Mouse (Mus musculus) CH12.LX (cell line): ENCODE data around the gene Bsn. TPM values are rescaled to one million over a fixed set of nuclear protein-coding genes. Genes with fewer than 3 reads are reported as not detected.

Source experiments
- DNase-seq: peaks from one replicate; pipeline ENCODE4 v3.0.0-alpha.2; 2013; ENCODE audit errors: extremely low read depth
- H3K27ac ChIP-seq: 2 replicates; pipeline ENCODE4 v1.5.1; 2012; ENCODE audit warnings: low read depth, mild to moderate bottlenecking, control low read depth, moderate library complexity; ENCODE audit not compliant: insufficient read depth
- H3K27me3 ChIP-seq: replicated peaks from 2 replicates; pipeline ENCODE3; 2012; ENCODE audit warnings: inconsistent platforms
- H3K36me3 ChIP-seq, 2 experiments: replicated peaks in 1 of 2; 2 replicates each; pipeline versions ENCODE3 to v1.6.1; 2012; ENCODE audit warnings: inconsistent platforms in 1 of 2, low read length in 1 of 2, mild to moderate bottlenecking in 1 of 2, mixed read lengths in 1 of 2, moderate library complexity in 1 of 2; ENCODE audit not compliant: control insufficient read depth in 1 of 2, insufficient read depth in 1 of 2
- H3K4me1 ChIP-seq, 2 experiments: 2 replicates each; pipeline ENCODE4 v1.6.1; 2012; ENCODE audit warnings: inconsistent platforms in 1 of 2, moderate library complexity in 1 of 2; ENCODE audit not compliant: insufficient read depth in 2 of 2, control insufficient read depth in 1 of 2
- H3K4me2 ChIP-seq: 2 replicates; pipeline ENCODE4 v1.6.1; 2012; ENCODE audit warnings: low read depth, mild to moderate bottlenecking, control low read depth; ENCODE audit not compliant: poor library complexity, insufficient read depth, severe bottlenecking
- H3K4me3 ChIP-seq, 3 experiments: fragments of 150-350 bp in 1 of 3; sonication (generic) in 1 of 3; replicated peaks in 1 of 3; 2 replicates each; pipeline versions ENCODE3 to v1.5.1; 2011 to 2012; ENCODE audit warnings: low read depth in 2 of 3, low read length in 2 of 3, mild to moderate bottlenecking in 2 of 3, moderate library complexity in 2 of 3, control low read depth in 1 of 3, improper control_type of control experiment in 1 of 3, inconsistent platforms in 1 of 3, mixed read lengths in 1 of 3; ENCODE audit not compliant: poor library complexity in 1 of 3
- H3K79me2 ChIP-seq: replicated peaks from 2 replicates; pipeline ENCODE4 v1.6.1; 2012; ENCODE audit warnings: mild to moderate bottlenecking, moderate library complexity; ENCODE audit not compliant: control insufficient read depth, poor library complexity, insufficient read depth, severe bottlenecking; ENCODE audit errors: extremely low read depth
- H3K9ac ChIP-seq: 2 replicates; pipeline ENCODE4 v1.6.1; 2012; ENCODE audit warnings: low read depth, mild to moderate bottlenecking, control low read depth, moderate library complexity; ENCODE audit not compliant: insufficient read depth
- H3K9me3 ChIP-seq: replicated peaks from 2 replicates; pipeline ENCODE3; 2012; ENCODE audit warnings: low read length, inconsistent platforms, mixed read lengths
- BHLHE40 ChIP-seq: IDR thresholded peaks from 2 replicates; pipeline ENCODE4 v1.6.1; 2011; ENCODE audit warnings: mild to moderate bottlenecking, low read depth, low read length, improper control_type of control experiment
- CHD1 ChIP-seq: IDR thresholded peaks from 2 replicates; pipeline ENCODE4 v1.6.1; 2012; ENCODE audit warnings: low read depth, low read length, improper control_type of control experiment, inconsistent platforms
- CHD2 ChIP-seq: IDR thresholded peaks from 2 replicates; pipeline ENCODE4 v1.6.1; 2011; ENCODE audit warnings: low read length, improper control_type of control experiment
- CTCF ChIP-seq, 2 experiments: IDR thresholded peaks in 1 of 2; conservative IDR thresholded peaks in 1 of 2; 2 replicates each; pipeline ENCODE4 v1.5.1; 2011 to 2012; ENCODE audit warnings: low read depth in 2 of 2, low read length in 2 of 2, improper control_type of control experiment in 1 of 2, inconsistent platforms in 1 of 2, mild to moderate bottlenecking in 1 of 2, moderate library complexity in 1 of 2
- E2F4 ChIP-seq: IDR thresholded peaks from 2 replicates; pipeline ENCODE4 v1.6.1; 2011; ENCODE audit warnings: low read depth, low read length, improper control_type of control experiment; ENCODE audit not compliant: insufficient replicate concordance
- ELF1 ChIP-seq: IDR thresholded peaks from 2 replicates; pipeline ENCODE4 v1.6.1; 2014; ENCODE audit warnings: low read depth, mild to moderate bottlenecking, inconsistent platforms, low read length, improper control_type of control experiment
- EP300 ChIP-seq: IDR thresholded peaks from 2 replicates; pipeline ENCODE4 v1.6.1; 2011; ENCODE audit warnings: low read length, improper control_type of control experiment
- ETS1 ChIP-seq: conservative IDR thresholded peaks from 2 replicates; pipeline ENCODE4 v1.6.1; 2012; ENCODE audit warnings: low read depth, mild to moderate bottlenecking, inconsistent platforms, low read length, improper control_type of control experiment, moderate library complexity
- GABPA ChIP-seq: IDR thresholded peaks from 2 replicates; pipeline ENCODE4 v1.6.1; 2012; ENCODE audit warnings: low read depth, low read length, improper control_type of control experiment, inconsistent platforms; ENCODE audit not compliant: insufficient replicate concordance
- HCFC1 ChIP-seq: IDR thresholded peaks from 2 replicates; pipeline ENCODE4 v1.6.1; 2012; ENCODE audit warnings: low read depth, mild to moderate bottlenecking, inconsistent platforms, low read length, improper control_type of control experiment
- IRF4 ChIP-seq: IDR thresholded peaks from 2 replicates; pipeline ENCODE4 v1.6.1; 2014; ENCODE audit warnings: low read depth, mild to moderate bottlenecking, inconsistent platforms, low read length, improper control_type of control experiment
- JUN ChIP-seq: IDR thresholded peaks from 2 replicates; pipeline ENCODE4 v1.6.1; 2011; ENCODE audit warnings: low read depth, mild to moderate bottlenecking, low read length, improper control_type of control experiment, moderate library complexity; ENCODE audit not compliant: insufficient read depth
- JUND ChIP-seq: conservative IDR thresholded peaks from 2 replicates; pipeline ENCODE4 v1.6.1; 2011; ENCODE audit warnings: low read depth, low read length, improper control_type of control experiment
- KAT2A ChIP-seq: IDR thresholded peaks from 2 replicates; pipeline ENCODE4 v1.6.1; 2012; ENCODE audit warnings: low read length, improper control_type of control experiment, inconsistent platforms; ENCODE audit not compliant: insufficient replicate concordance
- MAFK ChIP-seq: IDR thresholded peaks from 2 replicates; pipeline ENCODE4 v1.6.1; 2011; ENCODE audit warnings: low read length, improper control_type of control experiment; ENCODE audit not compliant: insufficient replicate concordance
- MAX ChIP-seq: IDR thresholded peaks from 2 replicates; pipeline ENCODE4 v1.6.1; 2011; ENCODE audit warnings: low read length, improper control_type of control experiment
- MAZ ChIP-seq: IDR thresholded peaks from 2 replicates; pipeline ENCODE4 v1.6.1; 2012; ENCODE audit warnings: low read depth, mild to moderate bottlenecking, inconsistent platforms, low read length, improper control_type of control experiment, moderate library complexity
- MEF2A ChIP-seq: IDR thresholded peaks from 2 replicates; pipeline ENCODE4 v1.6.1; 2014; ENCODE audit warnings: low read depth, mild to moderate bottlenecking, inconsistent platforms, low read length, improper control_type of control experiment, borderline replicate concordance
- MXI1 ChIP-seq: IDR thresholded peaks from 2 replicates; pipeline ENCODE4 v1.6.1; 2011; ENCODE audit warnings: mild to moderate bottlenecking, low read depth, low read length, improper control_type of control experiment
- MYC ChIP-seq: IDR thresholded peaks from 2 replicates; pipeline ENCODE4 v1.6.1; 2011; ENCODE audit warnings: low read depth, mild to moderate bottlenecking, improper control_type of control experiment, low read length
- NELFE ChIP-seq: IDR thresholded peaks from 2 replicates; pipeline ENCODE4 v1.6.1; 2011; ENCODE audit warnings: low read depth, low read length, improper control_type of control experiment
- NRF1 ChIP-seq: IDR thresholded peaks from 2 replicates; pipeline ENCODE4 v1.6.1; 2014; ENCODE audit warnings: low read depth, mild to moderate bottlenecking, inconsistent platforms, low read length, improper control_type of control experiment, moderate library complexity
- PAX5 ChIP-seq: IDR thresholded peaks from 2 replicates; pipeline ENCODE4 v1.6.1; 2012; ENCODE audit warnings: low read length, inconsistent platforms, mixed read lengths
- POLR2A ChIP-seq: IDR thresholded peaks from 2 replicates; pipeline ENCODE4 v1.6.1; 2011; ENCODE audit warnings: low read depth, mild to moderate bottlenecking, improper control_type of control experiment, low read length
- POLR2AphosphoS2 ChIP-seq: IDR thresholded peaks from 2 replicates; pipeline ENCODE4 v1.6.1; 2011; ENCODE audit warnings: low read depth, low read length, improper control_type of control experiment
- RAD21 ChIP-seq: IDR thresholded peaks from 2 replicates; pipeline ENCODE4 v1.6.1; 2011; ENCODE audit warnings: low read depth, mild to moderate bottlenecking, low read length, improper control_type of control experiment, moderate library complexity
- RCOR1 ChIP-seq: conservative IDR thresholded peaks from 2 replicates; pipeline ENCODE4 v1.6.1; 2012; ENCODE audit warnings: low read depth, mild to moderate bottlenecking, inconsistent platforms, low read length, improper control_type of control experiment
- SIN3A ChIP-seq: IDR thresholded peaks from 2 replicates; pipeline ENCODE4 v1.6.1; 2012; ENCODE audit warnings: low read length, improper control_type of control experiment, inconsistent platforms
- SMC3 ChIP-seq: IDR thresholded peaks from 2 replicates; pipeline ENCODE4 v1.6.1; 2011; ENCODE audit warnings: low read depth, low read length, improper control_type of control experiment
- TBP ChIP-seq: conservative IDR thresholded peaks from 2 replicates; pipeline ENCODE4 v1.6.1; 2011; ENCODE audit warnings: low read depth, low read length, improper control_type of control experiment
- TCF12 ChIP-seq: IDR thresholded peaks from 2 replicates; pipeline ENCODE4 v1.6.1; 2014; ENCODE audit warnings: low read depth, mild to moderate bottlenecking, inconsistent platforms, low read length, improper control_type of control experiment
- UBTF ChIP-seq: IDR thresholded peaks from 2 replicates; pipeline ENCODE4 v1.6.1; 2012; ENCODE audit warnings: low read depth, mild to moderate bottlenecking, inconsistent platforms, low read length, improper control_type of control experiment, moderate library complexity
- USF1 ChIP-seq: IDR thresholded peaks from 2 replicates; pipeline ENCODE4 v1.6.1; 2014; ENCODE audit warnings: low read depth, mild to moderate bottlenecking, inconsistent platforms, low read length, improper control_type of control experiment
- USF2 ChIP-seq: conservative IDR thresholded peaks from 2 replicates; pipeline ENCODE4 v1.6.1; 2011; ENCODE audit warnings: low read depth, low read length, improper control_type of control experiment
- ZC3H11A ChIP-seq: IDR thresholded peaks from 2 replicates; pipeline ENCODE4 v1.6.1; 2012; ENCODE audit warnings: low read depth, mild to moderate bottlenecking, inconsistent platforms, low read length, improper control_type of control experiment
- ZKSCAN1 ChIP-seq: IDR thresholded peaks from 2 replicates; pipeline ENCODE4 v1.6.1; 2012; ENCODE audit warnings: low read depth, inconsistent platforms, low read length, improper control_type of control experiment, borderline replicate concordance
- ZMIZ1 ChIP-seq: IDR thresholded peaks from 2 replicates; pipeline ENCODE4 v1.6.1; 2012; ENCODE audit warnings: low read depth, mild to moderate bottlenecking, inconsistent platforms, low read length, improper control_type of control experiment
- ZNF384 ChIP-seq: IDR thresholded peaks from 2 replicates; pipeline ENCODE4 v1.6.1; 2012; ENCODE audit warnings: low read depth, low read length, improper control_type of control experiment, inconsistent platforms
- dilution Hi-C: fragments of 300-500 bp; cut with MboI; formaldehyde crosslinking; loops from 2 replicates; pipeline ENCODE4 v1.14.3; 2020; ENCODE audit warnings: low sequenced_read_pairs; ENCODE audit not compliant: extremely low pct_unique_long_range_greater_than_20kb, extremely low pct_ligation_motif_present
- in situ Hi-C: fragments of 300-500 bp; cut with MboI; formaldehyde crosslinking; loops from 3 replicates; pipeline ENCODE4 v1.14.3; 2019; ENCODE audit warnings: low sequenced_read_pairs, low pct_ligation_motif_present, low pct_unique_long_range_greater_than_20kb, mixed read lengths
- polyA plus RNA-seq: library from polyadenylated mRNA; unstranded; fragments of >175 nt; gene quantifications from 2 replicates; pipeline ENCODE4 v1.2.1, GENCODE M21; 2012; ENCODE audit warnings: low read depth; ENCODE audit not compliant: insufficient read length
- total RNA-seq, 2 experiments: library from RNA; depleted of rRNA; stranded (reverse); fragments of 300-350 nt in 1 of 2; fragments of >200 nt in 1 of 2; gene quantifications; 2 replicates each; pipeline ENCODE4 v1.2.3; 2012 to 2014

Gene Bsn
- total and polyA plus RNA-seq, 3 experiments, result 3.6 to 7.8 (median 4.4) TPM

DNA sequence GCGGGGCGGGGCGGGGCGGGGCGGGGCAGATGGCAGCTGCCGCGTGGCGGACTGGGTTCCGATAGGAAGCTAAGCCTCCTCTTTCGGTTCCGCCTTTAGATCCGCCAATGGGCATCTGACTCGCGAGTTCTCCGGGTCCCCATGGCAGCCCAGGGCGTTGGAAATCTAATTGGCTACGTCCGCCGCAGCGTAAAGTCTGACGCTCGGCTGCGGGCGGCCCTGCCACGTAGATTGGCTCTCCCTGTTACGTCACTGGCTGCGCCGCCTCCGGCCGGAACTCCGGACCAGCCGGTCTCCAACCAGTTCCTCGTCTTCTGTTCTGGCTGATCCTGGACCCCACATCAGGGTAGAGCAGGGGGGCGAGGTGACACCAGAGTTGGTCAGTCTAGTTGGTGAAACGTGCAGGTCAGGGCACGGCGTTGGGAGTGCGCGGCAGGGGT lies 141.1 kb downstream of the Bsn start, which contains the start of gene Gmppb:
Gene Gmppb, plus strand, starts transcription at position 227 of the 440 bp plus-strand sequence.
- peak; percentile 98 for DNase-seq
- Histone ChIP-seq H3K4me1 (peaks cover 2 to 37% of the 10 kb centered on the region in 2 experiments; a peak in 2 of 4 replicates), H3K36me3 (peaks cover 51 to 74% of the 10 kb centered on the region in 2 experiments), H3K27me3 (no peaks in the 10 kb centered on the region), H3K4me2 (peak within 1 kb of the TSS; percentile 73), H3K79me2 (no peaks in the 10 kb centered on the region), H3K9me3 (no peaks in the 10 kb centered on the region), H3K4me3 (peak within 1 kb of the TSS; percentile 71 to 88 (median 79)), H3K9ac (peak within 1 kb of the TSS; percentile 64), H3K27ac (no peak within 1 kb of the TSS)
- dilution Hi-C loops, result no loop called here
- in situ Hi-C loops, result no loop called here
- TF ChIP-seq CHD1 (no peak), NRF1 (peak; percentile 48; the same call in 1 of the 2 replicates), ZKSCAN1 (no peak), NELFE (peak; percentile 75), CTCF (conservative IDR thresholded peaks at IDR 0.05 in 1 of 2, IDR thresholded peaks at IDR 0.05 in 1 of 2; ENCODE audit: low read depth in 2 of 2, low read length in 2 of 2) (no peak), IRF4 (peak; percentile 89), RAD21 (no peak), GABPA (no peak; the same call in 1 of the 2 replicates), HCFC1 (peak; percentile 79), MEF2A (peak; percentile 36; the same call in 1 of the 2 replicates), MYC (peak; percentile 51; the same call in 1 of the 2 replicates), CHD2 (peak; percentile 66), SIN3A (peak; percentile 97), MAZ (no peak), ZC3H11A (no peak), E2F4 (no peak), MAFK (no peak), RCOR1 (no peak), TCF12 (peak; percentile 25; the same call in 1 of the 2 replicates), USF2 (no peak), ZNF384 (no peak), KAT2A (no peak), POLR2A (peak; percentile 87), ELF1 (peak; percentile 91), EP300 (no peak), ZMIZ1 (no peak), SMC3 (no peak), UBTF (no peak), MXI1 (peak; percentile 80; the same call in 1 of the 2 replicates), USF1 (no peak; the same call in 1 of the 2 replicates), PAX5 (no peak), ETS1 (no peak), BHLHE40 (0 out of 2 replicates have a peak, but pooled peaks have one; percentile 6), JUND (no peak), MAX (peak; percentile 61; the same call in 1 of the 2 replicates), TBP (peak; percentile 65; the same call in 1 of the 2 replicates), POLR2AphosphoS2 (no peak; the same call in 1 of the 2 replicates), JUN (no peak)
